ENCODE assay signal across 16 mouse cellular contexts in genomic region chr4:118280506-118280905, GRCm38 (mm10). TPM values are rescaled to one million over a fixed set of nuclear protein-coding genes. Genes with fewer than 3 reads are reported as not detected.
DNase-seq lines count a peak whose midpoint lies in the region; ATAC-seq lines count a peak whose summit lies in the region.
"Had no signal": no experiment of that assay in that cellular context is flagged by ENCODE, and none has a peak within 500 bp of the region (broad histone marks: within the 10 kb centered on the region; RNA-seq: fewer than 3 reads in every experiment).

No protein-coding gene starts in this region.

- ATAC-seq in heart, embryonic 13.5 days (ENCODE audit: extremely low read depth, insufficient number of reproducible peaks, low FRiP score, low TSS enrichment): no peak
- no peak for ATAC-seq in heart, embryonic 11.5 days (replicated peaks; ENCODE audit: insufficient number of reproducible peaks, low FRiP score, low TSS enrichment)
- ATAC-seq in midbrain, embryonic 14.5 days (ENCODE audit: low FRiP score, low TSS enrichment): no peak
- no peak for ATAC-seq in limb, embryonic 15.5 days (ENCODE audit: insufficient number of reproducible peaks, low FRiP score, low TSS enrichment, low read depth)
- ATAC-seq in CD4-positive, CD25-positive, alpha-beta regulatory T cell, adult 4 months: no peak
- ATAC-seq: intestine, embryonic 16.5 days had no signal

- WGBS in heart, embryonic 13.5 days: 74% methylated on average over 7 of the region's 7 CpGs
- 83% methylated on average over 7 of the region's 7 CpGs for WGBS in heart, embryonic 11.5 days (ENCODE audit: insufficient replicate concordance)
- 89% methylated on average over 7 of the region's 7 CpGs for WGBS in midbrain, embryonic 10.5 days
- 77% methylated on average over 7 of the region's 7 CpGs for WGBS in midbrain, embryonic 14.5 days
- WGBS in limb, embryonic 15.5 days: 69% methylated on average over 7 of the region's 7 CpGs

- H3K9me3 ChIP-seq in heart, embryonic 13.5 days: no peaks in the 10 kb centered on the region
- H3K9me3 ChIP-seq in heart, embryonic 11.5 days (replicated peaks; ENCODE audit: control insufficient read depth, low read length): no peaks in the 10 kb centered on the region
- no peaks in the 10 kb centered on the region for H3K9me3 ChIP-seq in midbrain, embryonic 10.5 days (replicated peaks)
- H3K9me3 ChIP-seq in midbrain, embryonic 14.5 days (ENCODE audit: control insufficient read depth, low read length): no peaks in the 10 kb centered on the region
- H3K9me3 ChIP-seq in limb, embryonic 15.5 days: no peaks in the 10 kb centered on the region
- H3K9me3 ChIP-seq: liver, embryonic 13.5 days had no signal

- no peak overlapping the region for H3K4me3 ChIP-seq in heart, embryonic 13.5 days
- H3K4me3 ChIP-seq in heart, embryonic 11.5 days (ENCODE audit: low read depth, low read length): no peak overlapping the region
- no peak overlapping the region for H3K4me3 ChIP-seq in midbrain, embryonic 10.5 days
- no peak overlapping the region for H3K4me3 ChIP-seq in midbrain, embryonic 14.5 days (replicated peaks; ENCODE audit: low read depth, low read length)
- no peak overlapping the region for H3K4me3 ChIP-seq in limb, embryonic 15.5 days
- H3K4me3 ChIP-seq: liver, embryonic 13.5 days had no signal

- H3K36me3 ChIP-seq in heart, embryonic 13.5 days: peaks cover 35% of the 10 kb centered on the region
- 0 out of 2 replicates have a peak, but pooled peaks cover 2% of the 10 kb centered on the region for H3K36me3 ChIP-seq in heart, embryonic 11.5 days (ENCODE audit: control insufficient read depth, insufficient read depth, low read length)
- H3K36me3 ChIP-seq in midbrain, embryonic 10.5 days: peaks cover 72% of the 10 kb centered on the region
- peaks cover 21% of the 10 kb centered on the region for H3K36me3 ChIP-seq in midbrain, embryonic 14.5 days (ENCODE audit: control insufficient read depth, insufficient read depth, low read length)
- H3K36me3 ChIP-seq in limb, embryonic 15.5 days: peaks cover 36% of the 10 kb centered on the region
- H3K36me3 ChIP-seq: liver, embryonic 13.5 days had no signal

- H3K27ac ChIP-seq in heart, embryonic 13.5 days (replicated peaks): no peak overlapping the region
- H3K27ac ChIP-seq in heart, embryonic 11.5 days (ENCODE audit: low read depth, low read length): no peak overlapping the region
- peak overlapping the region; percentile 94 for H3K27ac ChIP-seq in midbrain, embryonic 10.5 days (replicated peaks)
- H3K27ac ChIP-seq in midbrain, embryonic 14.5 days (replicated peaks; ENCODE audit: low read depth, low read length): no peak overlapping the region
- peak overlapping the region; percentile 18; the same call in 1 of the 2 replicates for H3K27ac ChIP-seq in limb, embryonic 15.5 days
- H3K27ac ChIP-seq: liver, embryonic 13.5 days had no signal

- DNase-seq in midbrain, embryonic 10.5 days (ENCODE audit: low spot score): no peak
- DNase-seq in midbrain, embryonic 14.5 days: no peak
- DNase-seq in adrenal gland, postnatal 10 days: peak; percentile 71
- DNase-seq in right cerebral cortex, postnatal 14 days: no peak
- DNase-seq: B cell, adult 2 months; cerebellum, postnatal 10 days; embryo, embryonic 11 days; heart, postnatal 36 days; liver, embryonic 13.5 days; lung, postnatal 10 days had no signal

- 0 out of 2 replicates have a peak overlapping the region, but pooled peaks have one; percentile 33 for H3K9ac ChIP-seq in heart, embryonic 13.5 days
- H3K9ac ChIP-seq in heart, embryonic 11.5 days (ENCODE audit: low read depth, low read length): no peak overlapping the region
- H3K9ac ChIP-seq in midbrain, embryonic 14.5 days (replicated peaks; ENCODE audit: low read length): no peak overlapping the region
- H3K9ac ChIP-seq in limb, embryonic 15.5 days: no peak overlapping the region
- H3K9ac ChIP-seq: liver, embryonic 13.5 days had no signal

- no peaks in the 10 kb centered on the region for H3K27me3 ChIP-seq in heart, embryonic 13.5 days (replicated peaks)
- no peaks in the 10 kb centered on the region for H3K27me3 ChIP-seq in heart, embryonic 11.5 days (ENCODE audit: control insufficient read depth, insufficient read depth, low read length)
- no peaks in the 10 kb centered on the region for H3K27me3 ChIP-seq in midbrain, embryonic 10.5 days (ENCODE audit: low read depth, poor library complexity, severe bottlenecking)
- no peaks in the 10 kb centered on the region for H3K27me3 ChIP-seq in midbrain, embryonic 14.5 days (ENCODE audit: control insufficient read depth, insufficient read depth, low read length)
- no peaks in the 10 kb centered on the region for H3K27me3 ChIP-seq in limb, embryonic 15.5 days
- H3K27me3 ChIP-seq: liver, embryonic 13.5 days had no signal

- no peak overlapping the region for H3K4me2 ChIP-seq in heart, embryonic 13.5 days
- H3K4me2 ChIP-seq in heart, embryonic 11.5 days: no peak overlapping the region
- no peak overlapping the region for H3K4me2 ChIP-seq in midbrain, embryonic 14.5 days (ENCODE audit: low read length)
- H3K4me2 ChIP-seq in limb, embryonic 15.5 days: no peak overlapping the region
- H3K4me2 ChIP-seq: liver, embryonic 13.5 days had no signal

- H3K4me1 ChIP-seq in heart, embryonic 13.5 days: peaks cover 62% of the 10 kb centered on the region
- H3K4me1 ChIP-seq in heart, embryonic 11.5 days (ENCODE audit: control insufficient read depth, insufficient read depth, low read length): peaks cover 46% of the 10 kb centered on the region
- H3K4me1 ChIP-seq in midbrain, embryonic 10.5 days: peaks cover 79% of the 10 kb centered on the region
- H3K4me1 ChIP-seq in midbrain, embryonic 14.5 days (ENCODE audit: control insufficient read depth, insufficient read depth, low read length): peaks cover 41% of the 10 kb centered on the region
- H3K4me1 ChIP-seq in limb, embryonic 15.5 days: peaks cover 61% of the 10 kb centered on the region

RNA-seq across cellular contexts. Expression of gene Ptprf, which starts 10.7 kb away (rescaled TPM):
- 24.0 and 26.9 TPM in 2 replicates for polyA plus RNA-seq in heart, embryonic 13.5 days (2015; fragmentation: Nextera tagmentation; extraction: Ambion mirVana)
- 24.5 and 26.9 TPM in 2 replicates for polyA plus RNA-seq in heart, embryonic 11.5 days (2014; fragmentation: Nextera tagmentation; extraction: Ambion mirVana)
- 94.4 and 103 TPM in 2 replicates for polyA plus RNA-seq in midbrain, embryonic 10.5 days (2016; fragmentation: Nextera tagmentation; extraction: Ambion mirVana)
- polyA plus RNA-seq in midbrain, embryonic 14.5 days (2014; fragmentation: Nextera tagmentation; extraction: Ambion mirVana): 69.5 and 73.4 TPM in 2 replicates
- 10 to 100 TPM; 66.0 to 69.3 TPM for total RNA-seq in adrenal gland, postnatal 10 days (2021)
- 66.4 and 82.7 TPM in 2 replicates for polyA plus RNA-seq in limb, embryonic 15.5 days (2015; fragmentation: Nextera tagmentation; extraction: Ambion mirVana)
- polyA plus RNA-seq in CD4-positive, CD25-positive, alpha-beta regulatory T cell, adult 4 months (2017; shearing (Covaris generic)): under 1 TPM; 0.39 to 0.65 TPM
- total RNA-seq: megakaryocyte-erythroid progenitor cell, adult 5-6 weeks had no signal

Comparison
In these comparisons a context has a peak if more than half of its experiments do, and no peak if none do; other contexts are left out.
1. H3K27ac ChIP-seq: peak in midbrain, embryonic 10.5 days (single experiment) and limb, embryonic 15.5 days (single experiment); none in heart, embryonic 13.5 days (single experiment), heart, embryonic 11.5 days (single experiment) and midbrain, embryonic 14.5 days (single experiment).
2. RNA of gene Ptprf, which starts 10.7 kb away (polyA plus RNA-seq): 94.4 to 103 TPM in midbrain, embryonic 10.5 days, 66.4 to 82.7 TPM in limb, embryonic 15.5 days, 69.5 to 73.4 TPM in midbrain, embryonic 14.5 days, 24.0 to 26.9 TPM in heart, embryonic 13.5 days and 24.5 to 26.9 TPM in heart, embryonic 11.5 days; 0.39 to 0.65 TPM in CD4-positive, CD25-positive, alpha-beta regulatory T cell, adult 4 months; every median in the first group is over 10 times any median in the second.